Mouse (Mus musculus): ENCODE data around the gene Ercc1.

DNA sequence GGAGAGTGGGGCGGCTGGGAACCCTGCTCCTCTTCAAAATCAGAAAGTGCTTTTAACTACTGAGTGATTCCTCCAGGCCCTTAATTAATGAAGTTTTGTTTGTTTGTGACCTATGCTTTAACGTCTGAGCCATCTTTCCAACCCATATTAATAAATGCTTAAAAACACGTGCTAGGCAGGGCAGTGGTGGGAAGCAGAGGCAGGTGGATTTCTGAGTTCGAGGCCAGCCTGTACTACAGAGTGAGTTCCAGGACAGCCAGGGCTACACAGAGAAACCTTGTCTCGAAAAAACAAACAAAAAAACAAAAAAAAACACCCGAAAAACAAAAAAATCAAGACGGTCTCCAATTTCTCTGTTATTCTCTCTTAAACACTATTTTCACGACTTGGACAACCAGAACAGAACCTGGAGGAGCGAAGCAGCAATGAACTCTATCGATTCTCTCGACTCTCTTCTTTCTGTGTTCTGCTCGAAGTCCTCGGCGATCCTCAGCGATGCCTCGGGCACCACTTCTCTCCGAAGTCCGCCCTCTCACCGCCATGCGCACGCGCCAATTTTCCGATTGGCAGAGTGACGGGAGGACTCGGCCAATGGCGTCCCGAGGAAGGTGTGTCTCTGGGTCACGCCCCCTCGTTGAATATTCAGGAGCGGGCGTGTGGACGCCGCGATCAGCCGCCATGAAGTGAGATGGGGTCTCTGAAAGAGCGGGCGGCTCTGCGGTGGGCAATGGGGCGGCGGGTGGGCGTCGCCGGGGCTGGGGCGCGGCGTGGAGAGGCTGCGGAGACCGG, 37.0 kb downstream of the Ercc1 start, which contains the start of gene Ercc2:
- TF ChIP-seq CTCF (IDR thresholded peaks at IDR 0.05; ENCODE audit: low read depth, low read length), result no peak
- TF ChIP-seq POLR2A (IDR thresholded peaks at IDR 0.05; ENCODE audit: borderline replicate concordance, low read depth, low read length), result no peak
